Mouse (Mus musculus): ENCODE results near the gene Dzip1l. TPM values are rescaled to one million over a fixed set of nuclear protein-coding genes. Genes with fewer than 3 reads are reported as not detected.
"Not testable (repeated sequence)": the region's sequence is repeated elsewhere in the genome, so short reads cannot be mapped to it uniquely, and the experiment has no call there.

Gene Dzip1l
- 26.7 and 27.7 TPM in 2 replicates for polyA plus RNA-seq (2016; fragmentation: Nextera tagmentation; extraction: Ambion mirVana)

GRCm38 (mm10) chr9:99629281-99630011 is at the start of gene Dzip1l:
TSS of gene Dzip1l (plus strand) at chr9:99629496.
- Histone ChIP-seq H3K4me1 (replicated peaks) (peaks cover 28% of the 10 kb centered on the region), H3K36me3 (peaks cover 20% of the 10 kb centered on the region), H3K9ac (replicated peaks) (peak within 1 kb of the TSS; percentile 81), H3K27ac (peak within 1 kb of the TSS; percentile 91), H3K4me2 (peak within 1 kb of the TSS; percentile 75), H3K4me3 (replicated peaks) (peak within 1 kb of the TSS; percentile 65), H3K27me3 (no peaks in the 10 kb centered on the region), H3K9me3 (no peaks in the 10 kb centered on the region)
- peak; percentile 92 for ATAC-seq (ENCODE audit: insufficient number of reproducible peaks, insufficient read depth, low FRiP score, low TSS enrichment, low read depth)
- under 1% methylated on average over 44 of the region's 44 CpGs for WGBS

- peaks cover 54% of the 10 kb centered on the region for H3K36me3 ChIP-seq
- H3K27me3 ChIP-seq = no peaks in the 10 kb centered on the region
- WGBS = 57% methylated on average over 2 of the region's 2 CpGs
- no peak overlapping the region for H3K9ac ChIP-seq (replicated peaks)
- H3K9me3 ChIP-seq = no peaks in the 10 kb centered on the region
- peaks cover 8% of the 10 kb centered on the region for H3K4me1 ChIP-seq (replicated peaks)
- ATAC-seq (ENCODE audit: insufficient number of reproducible peaks, insufficient read depth, low FRiP score, low TSS enrichment, low read depth) = no peak
- no peak overlapping the region for H3K4me2 ChIP-seq
- H3K27ac ChIP-seq = no peak overlapping the region
- no peak overlapping the region for H3K4me3 ChIP-seq (replicated peaks)
These were observed 48.6 kb upstream of the Dzip1l start for GRCm38 (mm10) chr9:99580655-99581054.

- peaks cover 19% of the 10 kb centered on the region for H3K36me3 ChIP-seq
- peak; percentile 57 for ATAC-seq (ENCODE audit: insufficient number of reproducible peaks, insufficient read depth, low FRiP score, low TSS enrichment, low read depth)
- H3K4me3 ChIP-seq (replicated peaks) = no peak overlapping the region
- H3K4me1 ChIP-seq (replicated peaks) = no peaks in the 10 kb centered on the region
- H3K4me2 ChIP-seq = no peak overlapping the region
- 28% methylated on average over 8 of the region's 8 CpGs for WGBS
- H3K27me3 ChIP-seq = peaks cover 6% of the 10 kb centered on the region; the same call in 1 of the 2 replicates
- no peak overlapping the region for H3K9ac ChIP-seq (replicated peaks)
- H3K9me3 ChIP-seq = no peaks in the 10 kb centered on the region
- no peak overlapping the region for H3K27ac ChIP-seq
These were observed 41.6 kb upstream of the Dzip1l start for GRCm38 (mm10) chr9:99587505-99588202.

GRCm38 (mm10) chr9:99591144-99591543 is 38.2 kb upstream of the Dzip1l start:
- Histone ChIP-seq H3K27ac (no peak overlapping the region), H3K4me2 (no peak overlapping the region), H3K27me3 (peaks cover 6% of the 10 kb centered on the region; the same call in 1 of the 2 replicates), H3K4me1 (replicated peaks) (no peaks in the 10 kb centered on the region), H3K9me3 (no peaks in the 10 kb centered on the region), H3K4me3 (replicated peaks) (no peak overlapping the region), H3K9ac (replicated peaks) (no peak overlapping the region), H3K36me3 (no peaks in the 10 kb centered on the region)
- 82% methylated on average over 8 of the region's 8 CpGs for WGBS
- ATAC-seq (ENCODE audit: insufficient number of reproducible peaks, insufficient read depth, low FRiP score, low TSS enrichment, low read depth) = no peak

GRCm38 (mm10) chr9:99599127-99599526 is 30.2 kb upstream of the Dzip1l start:
- not testable (repeated sequence) for H3K27ac ChIP-seq; H3K36me3 ChIP-seq; H3K4me3 ChIP-seq (replicated peaks); ATAC-seq (ENCODE audit: insufficient number of reproducible peaks, insufficient read depth, low FRiP score, low TSS enrichment, low read depth); H3K9me3 ChIP-seq; H3K9ac ChIP-seq (replicated peaks); H3K4me1 ChIP-seq (replicated peaks); H3K4me2 ChIP-seq; H3K27me3 ChIP-seq
- 94% methylated on average over 6 of the region's 6 CpGs for WGBS

- H3K36me3 ChIP-seq = no peaks in the 10 kb centered on the region
- WGBS = 67% methylated on average over 2 of the region's 2 CpGs
- ATAC-seq (ENCODE audit: insufficient number of reproducible peaks, insufficient read depth, low FRiP score, low TSS enrichment, low read depth) = no peak
These were observed 25.7 kb upstream of the Dzip1l start for GRCm38 (mm10) chr9:99603566-99603965.

GRCm38 (mm10) chr9:99612202-99612601 is 17.1 kb upstream of the Dzip1l start, which contains the start of gene A4gnt:
TSS of gene A4gnt (plus strand) at chr9:99612502.
- Histone ChIP-seq H3K4me3 (replicated peaks) (no peak within 1 kb of the TSS), H3K4me2 (no peak within 1 kb of the TSS), H3K9me3 (no peaks in the 10 kb centered on the region), H3K27me3 (no peaks in the 10 kb centered on the region), H3K9ac (replicated peaks) (no peak within 1 kb of the TSS), H3K4me1 (replicated peaks) (no peaks in the 10 kb centered on the region), H3K27ac (no peak within 1 kb of the TSS), H3K36me3 (no peaks in the 10 kb centered on the region)
- 46% methylated on average over 2 of the region's 2 CpGs for WGBS
- ATAC-seq (ENCODE audit: insufficient number of reproducible peaks, insufficient read depth, low FRiP score, low TSS enrichment, low read depth) = no peak

More at GRCm38 (mm10) chr9:99603566-99603965, 25.7 kb upstream of the Dzip1l start:
- Histone ChIP-seq H3K27me3 (no peaks in the 10 kb centered on the region), H3K4me1 (replicated peaks) (no peaks in the 10 kb centered on the region), H3K9ac (replicated peaks) (no peak overlapping the region), H3K4me3 (replicated peaks) (no peak overlapping the region), H3K4me2 (no peak overlapping the region), H3K27ac (no peak overlapping the region), H3K9me3 (no peaks in the 10 kb centered on the region)

GRCm38 (mm10) chr9:99619688-99620087 is 9.6 kb upstream of the Dzip1l start:
- no peaks in the 10 kb centered on the region for H3K27me3 ChIP-seq
- no peaks in the 10 kb centered on the region for H3K36me3 ChIP-seq
- no peak for ATAC-seq (ENCODE audit: insufficient number of reproducible peaks, insufficient read depth, low FRiP score, low TSS enrichment, low read depth)
- H3K4me2 ChIP-seq = no peak overlapping the region
- no peak overlapping the region for H3K4me3 ChIP-seq (replicated peaks)
- H3K9me3 ChIP-seq = no peaks in the 10 kb centered on the region
- H3K4me1 ChIP-seq (replicated peaks) = no peaks in the 10 kb centered on the region
- WGBS = 94% methylated on average over 8 of the region's 8 CpGs
- no peak overlapping the region for H3K9ac ChIP-seq (replicated peaks)
- H3K27ac ChIP-seq = no peak overlapping the region

- WGBS = 93% methylated on average over 11 of the region's 11 CpGs
- H3K4me1 ChIP-seq (replicated peaks) = no peaks in the 10 kb centered on the region
These were observed 9.1 kb upstream of the Dzip1l start for GRCm38 (mm10) chr9:99620196-99620595.

GRCm38 (mm10) chr9:99622034-99622433 is 7.3 kb upstream of the Dzip1l start:
- no peak overlapping the region for H3K4me3 ChIP-seq (replicated peaks)
- H3K27me3 ChIP-seq = no peaks in the 10 kb centered on the region
- no peaks in the 10 kb centered on the region for H3K4me1 ChIP-seq (replicated peaks)
- WGBS = 78% methylated on average over 1 of the region's 1 CpGs
- H3K27ac ChIP-seq = no peak overlapping the region
- no peak overlapping the region for H3K9ac ChIP-seq (replicated peaks)
- H3K9me3 ChIP-seq = no peaks in the 10 kb centered on the region
- ATAC-seq (ENCODE audit: insufficient number of reproducible peaks, insufficient read depth, low FRiP score, low TSS enrichment, low read depth) = no peak
- H3K36me3 ChIP-seq = no peaks in the 10 kb centered on the region
- H3K4me2 ChIP-seq = no peak overlapping the region

More at GRCm38 (mm10) chr9:99620196-99620595, 9.1 kb upstream of the Dzip1l start:
- Histone ChIP-seq H3K4me3 (replicated peaks) (no peak overlapping the region), H3K27ac (no peak overlapping the region), H3K9ac (replicated peaks) (no peak overlapping the region), H3K9me3 (no peaks in the 10 kb centered on the region), H3K4me2 (no peak overlapping the region), H3K27me3 (no peaks in the 10 kb centered on the region), H3K36me3 (no peaks in the 10 kb centered on the region)
- ATAC-seq (ENCODE audit: insufficient number of reproducible peaks, insufficient read depth, low FRiP score, low TSS enrichment, low read depth) = no peak

- ATAC-seq (ENCODE audit: insufficient number of reproducible peaks, insufficient read depth, low FRiP score, low TSS enrichment, low read depth) = no peak
- Histone ChIP-seq H3K27ac (no peak overlapping the region), H3K4me2 (no peak overlapping the region), H3K36me3 (no peaks in the 10 kb centered on the region), H3K4me1 (replicated peaks) (no peaks in the 10 kb centered on the region), H3K4me3 (replicated peaks) (no peak overlapping the region), H3K9ac (replicated peaks) (no peak overlapping the region), H3K27me3 (no peaks in the 10 kb centered on the region), H3K9me3 (no peaks in the 10 kb centered on the region)
- 53% methylated on average over 2 of the region's 2 CpGs for WGBS
These were observed 6.3 kb upstream of the Dzip1l start for GRCm38 (mm10) chr9:99622966-99623365.

Measured in limb, embryonic 12.5 days (tissue).